Mouse (Mus musculus): ENCODE data around the gene Pnpt1. TPM values are rescaled to one million over a fixed set of nuclear protein-coding genes. Genes with fewer than 3 reads are reported as not detected.

Pnpt1 gene
- polyA plus RNA-seq, 1 experiment from 2014 or later = 38.8 TPM

DNA sequence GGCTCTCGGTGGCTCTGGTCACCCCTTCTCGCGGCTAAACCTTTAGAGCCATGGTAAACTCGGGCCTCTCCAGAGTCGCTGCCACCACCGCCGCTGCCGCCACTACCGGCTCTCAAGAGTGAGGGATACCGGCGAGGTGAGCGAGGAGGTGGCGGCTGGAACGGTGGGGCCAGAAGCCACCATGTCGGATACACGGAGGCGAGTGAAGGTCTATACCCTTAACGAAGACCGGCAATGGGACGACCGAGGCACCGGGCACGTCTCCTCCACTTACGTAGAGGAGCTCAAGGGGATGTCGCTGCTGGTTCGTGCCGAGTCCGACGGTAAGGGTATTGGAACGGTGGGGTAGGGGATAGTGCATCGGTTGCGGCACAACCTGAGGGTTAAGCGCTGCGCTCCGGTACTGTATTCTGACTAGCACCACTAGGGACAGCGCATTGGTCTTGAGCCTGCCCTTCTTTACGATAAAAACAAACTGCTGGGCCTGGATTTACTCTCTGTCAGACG lies 42.6 kb downstream of the Pnpt1 start:
- Histone ChIP-seq H3K4me1 (replicated peaks; ENCODE audit: control insufficient read depth, insufficient read depth, low read length) (peaks cover 8% of the 10 kb centered on the region), H3K27me3 (ENCODE audit: control insufficient read depth, insufficient read depth, low read depth, low read length) (no peaks in the 10 kb centered on the region), H3K4me2 (ENCODE audit: low read depth, low read length) (peak overlapping the region; percentile 79), H3K4me3 (ENCODE audit: low read length) (peak overlapping the region; percentile 68), H3K27ac (ENCODE audit: low read length) (peak overlapping the region; percentile 97), H3K36me3 (ENCODE audit: control insufficient read depth, insufficient read depth, low read length) (no peaks in the 10 kb centered on the region), H3K9ac (ENCODE audit: low read length) (peak overlapping the region; percentile 99), H3K9me3 (ENCODE audit: control insufficient read depth, low read length) (no peaks in the 10 kb centered on the region)
- ATAC-seq (ENCODE audit: low read depth) = peak; percentile 74
- WGBS = under 1% methylated on average over 38 of the region's 38 CpGs

DNA sequence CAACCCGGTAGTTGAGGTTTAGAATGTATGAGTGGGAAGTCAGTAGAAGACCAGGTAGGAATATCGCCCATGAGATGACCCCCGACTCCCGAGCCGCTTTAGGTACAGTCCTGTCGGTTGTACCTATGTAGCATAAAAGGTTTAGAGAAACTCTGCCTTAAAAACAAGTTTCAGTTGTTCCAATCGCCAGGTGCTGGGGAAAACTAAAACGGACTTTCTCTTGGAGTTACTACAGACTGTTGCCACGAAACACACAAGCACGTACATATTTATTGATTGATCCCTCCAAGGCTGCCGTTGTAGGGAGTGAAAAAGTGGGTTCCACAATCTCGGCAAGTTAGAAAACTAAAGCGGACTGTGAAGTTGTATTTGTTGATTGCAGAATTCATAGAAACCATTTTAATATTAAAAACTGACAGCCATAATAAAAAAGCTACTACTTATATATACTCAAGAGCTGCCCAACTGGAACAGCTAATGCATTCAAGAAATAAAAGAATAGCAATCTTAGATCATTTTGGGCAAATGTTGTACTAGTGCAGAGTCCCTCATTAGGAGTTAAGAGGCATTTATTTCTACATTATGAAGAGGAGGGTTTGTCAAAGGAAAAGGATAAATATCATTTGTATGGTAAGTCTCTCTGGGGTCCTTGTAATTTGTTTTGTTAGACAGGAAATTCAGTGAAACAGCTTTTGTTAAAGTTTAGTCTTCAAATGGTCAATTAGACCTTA lies 43.3 kb downstream of the Pnpt1 start:
- H3K9ac ChIP-seq (ENCODE audit: low read length) = peak overlapping the region; percentile 99
- H3K4me2 ChIP-seq (ENCODE audit: low read depth, low read length) = peak overlapping the region; percentile 79
- peaks cover 8% of the 10 kb centered on the region for H3K4me1 ChIP-seq (replicated peaks; ENCODE audit: control insufficient read depth, insufficient read depth, low read length)
- no peaks in the 10 kb centered on the region for H3K27me3 ChIP-seq (ENCODE audit: control insufficient read depth, insufficient read depth, low read depth, low read length)
- H3K4me3 ChIP-seq (ENCODE audit: low read length) = peak overlapping the region; percentile 68
- H3K27ac ChIP-seq (ENCODE audit: low read length) = peak overlapping the region; percentile 97
- ATAC-seq (ENCODE audit: low read depth) = no peak
- no peaks in the 10 kb centered on the region for H3K9me3 ChIP-seq (ENCODE audit: control insufficient read depth, low read length)
- H3K36me3 ChIP-seq (ENCODE audit: control insufficient read depth, insufficient read depth, low read length) = no peaks in the 10 kb centered on the region
- whole genome bisulfite sequencing = 3% methylated on average over 12 of the region's 13 CpGs

DNA sequence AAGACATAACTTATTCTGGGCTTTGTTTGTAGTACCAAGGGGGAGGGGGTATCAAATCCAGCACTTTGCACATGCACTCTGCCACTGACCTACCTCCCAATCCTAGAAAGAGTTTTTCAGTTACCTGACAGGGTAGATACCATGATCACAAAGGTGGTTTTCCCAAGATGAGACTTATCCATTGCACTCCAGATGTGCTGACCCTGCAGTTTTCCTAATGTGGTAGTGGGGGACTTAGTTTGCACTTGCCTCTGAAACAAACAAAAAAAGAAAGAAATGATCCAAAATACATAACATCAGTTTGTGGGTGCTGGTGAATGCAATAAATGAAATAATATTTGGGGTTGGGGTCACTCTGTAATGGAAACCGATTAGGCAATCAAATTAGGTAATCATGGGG lies 48.8 kb downstream of the Pnpt1 start:
- Histone ChIP-seq H3K4me1 (replicated peaks; ENCODE audit: control insufficient read depth, insufficient read depth, low read length) (no peaks in the 10 kb centered on the region), H3K36me3 (ENCODE audit: control insufficient read depth, insufficient read depth, low read length) (peaks cover 9% of the 10 kb centered on the region), H3K4me3 (ENCODE audit: low read length) (no peak overlapping the region), H3K4me2 (ENCODE audit: low read depth, low read length) (no peak overlapping the region), H3K9ac (ENCODE audit: low read length) (no peak overlapping the region), H3K9me3 (ENCODE audit: control insufficient read depth, low read length) (no peaks in the 10 kb centered on the region), H3K27ac (ENCODE audit: low read length) (no peak overlapping the region), H3K27me3 (ENCODE audit: control insufficient read depth, insufficient read depth, low read depth, low read length) (no peaks in the 10 kb centered on the region)
- 92% methylated on average over 1 of the region's 1 CpGs for WGBS
- no peak for ATAC-seq (ENCODE audit: low read depth)

DNA sequence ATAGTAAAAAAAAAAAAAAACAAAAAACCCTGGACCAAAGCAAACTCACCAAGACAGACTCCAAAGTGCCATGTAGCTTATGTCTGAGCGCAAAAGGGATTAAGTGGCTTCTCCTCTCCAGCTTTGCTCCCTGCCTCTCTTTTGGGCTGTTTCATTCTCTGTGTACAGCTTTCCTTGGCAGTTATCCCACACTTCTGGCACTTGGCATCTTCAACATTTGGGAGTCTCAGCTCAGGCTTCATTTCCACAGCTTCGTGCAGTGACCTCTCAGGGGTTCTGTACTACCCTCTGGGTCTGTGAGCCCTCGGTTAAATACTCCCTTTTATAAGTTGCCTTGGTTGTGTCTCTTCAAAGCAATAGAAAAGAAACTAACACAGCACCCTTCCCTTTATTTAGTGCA lies 50.1 kb downstream of the Pnpt1 start:
- Histone ChIP-seq H3K27ac (ENCODE audit: low read length) (no peak overlapping the region), H3K4me2 (ENCODE audit: low read depth, low read length) (no peak overlapping the region), H3K9me3 (ENCODE audit: control insufficient read depth, low read length) (no peaks in the 10 kb centered on the region), H3K36me3 (ENCODE audit: control insufficient read depth, insufficient read depth, low read length) (peaks cover 12% of the 10 kb centered on the region), H3K9ac (ENCODE audit: low read length) (no peak overlapping the region), H3K27me3 (ENCODE audit: control insufficient read depth, insufficient read depth, low read depth, low read length) (no peaks in the 10 kb centered on the region), H3K4me1 (replicated peaks; ENCODE audit: control insufficient read depth, insufficient read depth, low read length) (no peaks in the 10 kb centered on the region), H3K4me3 (ENCODE audit: low read length) (no peak overlapping the region)
- 84% methylated on average over 3 of the region's 3 CpGs for WGBS
- no peak for ATAC-seq (ENCODE audit: low read depth)

DNA sequence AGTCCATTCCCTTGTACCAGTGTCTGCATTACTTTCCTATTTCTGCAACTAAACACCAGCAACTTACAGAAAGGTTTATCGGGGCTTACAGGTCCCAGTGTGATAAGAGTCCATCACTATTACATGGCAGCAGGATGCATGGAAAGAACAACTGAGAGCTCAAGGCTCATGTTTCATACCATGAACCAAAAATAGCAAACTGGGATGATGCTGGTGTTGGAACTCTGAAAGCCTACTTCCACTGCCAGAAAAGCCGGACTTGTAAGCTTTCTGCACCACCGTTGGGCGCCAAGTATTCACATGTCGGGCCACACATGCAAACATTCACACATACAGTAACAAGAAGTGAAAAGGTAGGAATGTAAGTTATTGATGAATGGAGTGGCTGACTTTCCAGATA lies 51.2 kb downstream of the Pnpt1 start:
- WGBS = 92% methylated on average over 5 of the region's 5 CpGs
- Histone ChIP-seq H3K27me3 (ENCODE audit: control insufficient read depth, insufficient read depth, low read depth, low read length) (no peaks in the 10 kb centered on the region), H3K27ac (ENCODE audit: low read length) (no peak overlapping the region), H3K9ac (ENCODE audit: low read length) (no peak overlapping the region), H3K4me2 (ENCODE audit: low read depth, low read length) (no peak overlapping the region), H3K4me3 (ENCODE audit: low read length) (no peak overlapping the region), H3K36me3 (ENCODE audit: control insufficient read depth, insufficient read depth, low read length) (peaks cover 17% of the 10 kb centered on the region), H3K9me3 (ENCODE audit: control insufficient read depth, low read length) (no peaks in the 10 kb centered on the region), H3K4me1 (replicated peaks; ENCODE audit: control insufficient read depth, insufficient read depth, low read length) (no peaks in the 10 kb centered on the region)
- ATAC-seq (ENCODE audit: low read depth) = no peak

DNA sequence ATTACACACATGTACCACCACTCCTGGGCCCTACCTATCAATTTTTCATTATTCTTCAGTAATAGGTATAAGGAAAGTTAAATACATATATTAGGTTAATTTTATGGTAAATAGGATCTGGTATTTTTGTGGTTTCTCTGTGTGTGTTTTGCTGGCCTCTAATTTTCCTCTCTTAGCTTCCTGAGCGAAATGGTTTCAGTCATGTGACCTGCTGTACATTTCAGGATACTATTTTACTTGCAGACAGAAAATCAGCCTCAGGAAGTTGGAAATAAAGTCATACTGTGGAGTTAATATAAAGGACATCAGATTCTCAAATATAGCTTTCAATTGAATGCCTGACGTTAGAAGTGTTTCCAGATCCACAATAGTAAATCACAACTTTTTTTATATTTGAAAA lies 58.4 kb downstream of the Pnpt1 start:
- Histone ChIP-seq H3K9ac (ENCODE audit: low read length) (no peak overlapping the region), H3K4me1 (replicated peaks; ENCODE audit: control insufficient read depth, insufficient read depth, low read length) (no peaks in the 10 kb centered on the region), H3K36me3 (ENCODE audit: control insufficient read depth, insufficient read depth, low read length) (peaks cover 10% of the 10 kb centered on the region), H3K9me3 (ENCODE audit: control insufficient read depth, low read length) (no peaks in the 10 kb centered on the region), H3K27me3 (ENCODE audit: control insufficient read depth, insufficient read depth, low read depth, low read length) (no peaks in the 10 kb centered on the region), H3K4me3 (ENCODE audit: low read length) (no peak overlapping the region), H3K27ac (ENCODE audit: low read length) (no peak overlapping the region), H3K4me2 (ENCODE audit: low read depth, low read length) (no peak overlapping the region)
- no peak for ATAC-seq (ENCODE audit: low read depth)
- WGBS = 87% methylated on average over 2 of the region's 2 CpGs

DNA sequence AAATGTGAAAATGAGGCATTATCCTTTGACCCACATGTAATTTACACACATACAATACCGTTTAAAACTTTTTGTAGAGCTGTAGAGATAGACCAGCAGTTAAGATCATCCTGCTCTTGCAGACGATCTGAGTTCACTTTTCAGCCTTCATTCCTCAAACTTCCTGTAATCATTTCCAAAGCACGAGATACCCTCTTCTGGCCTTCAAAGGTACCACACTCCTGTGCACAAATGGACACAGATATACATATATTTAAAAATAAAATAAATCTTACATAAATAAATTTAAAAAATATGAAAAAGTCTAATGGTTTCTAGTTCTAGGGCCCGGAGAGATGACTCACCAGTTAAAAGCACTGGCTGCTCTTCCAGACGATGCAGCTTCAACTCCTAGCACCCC lies 73.1 kb downstream of the Pnpt1 start:
- H3K9me3 ChIP-seq (ENCODE audit: control insufficient read depth, low read length) = no peaks in the 10 kb centered on the region
- H3K4me2 ChIP-seq (ENCODE audit: low read depth, low read length) = no peak overlapping the region
- no peak overlapping the region for H3K9ac ChIP-seq (ENCODE audit: low read length)
- no peak overlapping the region for H3K4me3 ChIP-seq (ENCODE audit: low read length)
- ATAC-seq (ENCODE audit: low read depth) = no peak
- H3K27me3 ChIP-seq (ENCODE audit: control insufficient read depth, insufficient read depth, low read depth, low read length) = no peaks in the 10 kb centered on the region
- no peak overlapping the region for H3K27ac ChIP-seq (ENCODE audit: low read length)
- H3K4me1 ChIP-seq (replicated peaks; ENCODE audit: control insufficient read depth, insufficient read depth, low read length) = no peaks in the 10 kb centered on the region
- 80% methylated on average over 5 of the region's 5 CpGs for WGBS
- peaks cover 17% of the 10 kb centered on the region for H3K36me3 ChIP-seq (ENCODE audit: control insufficient read depth, insufficient read depth, low read length)

DNA sequence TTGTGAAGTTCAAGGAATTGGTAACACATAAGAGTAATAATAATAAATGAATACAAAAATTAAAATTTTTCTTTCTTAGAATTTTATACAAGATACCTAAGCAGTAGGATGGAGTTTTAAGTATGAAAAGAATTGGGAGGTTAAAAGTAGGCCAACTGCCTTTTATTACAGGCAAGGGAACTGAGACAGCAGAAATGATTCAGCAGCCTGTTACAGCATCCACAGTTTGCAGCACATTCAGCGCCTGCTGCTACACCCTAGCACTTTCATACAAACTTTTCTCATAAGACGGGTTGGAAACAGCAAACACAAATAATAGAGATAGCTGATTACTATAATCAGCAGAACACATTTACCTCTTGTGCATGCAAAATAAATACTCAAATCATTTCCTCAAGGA lies 79.2 kb downstream of the Pnpt1 start:
- H3K9ac ChIP-seq (ENCODE audit: low read length) = no peak overlapping the region
- H3K4me2 ChIP-seq (ENCODE audit: low read depth, low read length) = no peak overlapping the region
- WGBS = 90% methylated on average over 2 of the region's 2 CpGs

More for the DNA sequence above, 79.2 kb downstream of the Pnpt1 start:
- Histone ChIP-seq H3K27ac (ENCODE audit: low read length) (no peak overlapping the region), H3K36me3 (ENCODE audit: control insufficient read depth, insufficient read depth, low read length) (peaks cover 19% of the 10 kb centered on the region), H3K9me3 (ENCODE audit: control insufficient read depth, low read length) (no peaks in the 10 kb centered on the region), H3K4me1 (replicated peaks; ENCODE audit: control insufficient read depth, insufficient read depth, low read length) (no peaks in the 10 kb centered on the region), H3K27me3 (ENCODE audit: control insufficient read depth, insufficient read depth, low read depth, low read length) (no peaks in the 10 kb centered on the region), H3K4me3 (ENCODE audit: low read length) (no peak overlapping the region)
- ATAC-seq (ENCODE audit: low read depth) = no peak

Data from lung, embryonic 16.5 days (tissue).